Mouse (Mus musculus) lung, adult 18-20 months (tissue): ENCODE measurements around the gene Clgn.

Experiments used
- DNase-seq, 2 experiments: peaks; one replicate each; pipeline ENCODE4 v3.0.0; 2022; ENCODE audit warnings: mixed read lengths in 2 of 2

Gene Clgn

DNA sequence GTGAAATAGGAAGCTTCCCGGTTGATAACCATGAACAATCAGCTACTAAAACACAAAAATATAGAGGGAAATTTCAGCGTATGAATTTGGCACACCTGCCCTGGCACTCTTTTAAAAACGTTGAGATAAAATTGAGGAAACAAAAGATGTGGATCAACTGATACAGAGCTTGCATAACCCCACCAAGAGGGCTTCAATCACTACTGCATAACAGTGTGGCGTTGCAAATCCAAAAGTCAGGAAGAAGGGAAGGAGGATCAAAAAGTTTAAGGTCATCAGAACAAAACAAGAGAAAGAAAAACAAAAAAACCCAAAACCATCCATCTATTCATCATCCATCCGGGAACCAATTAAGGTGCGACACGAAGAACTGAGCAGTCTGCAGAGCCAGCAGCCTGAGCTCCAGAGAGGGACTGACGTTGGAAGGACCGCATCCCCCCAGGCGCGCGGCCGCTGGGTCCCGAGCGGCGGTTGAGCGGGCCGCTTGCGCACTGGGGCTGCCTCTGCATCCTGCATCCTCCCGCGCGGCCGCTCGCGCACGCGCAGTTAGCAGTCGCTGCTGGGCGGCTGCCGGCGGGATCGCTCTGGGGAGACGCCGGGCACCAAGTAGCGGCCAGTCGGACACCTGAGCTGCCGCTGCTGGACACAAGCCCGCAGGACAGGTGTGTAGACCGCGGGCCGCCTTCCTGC is at the start of gene Clgn:
Gene Clgn (plus strand): TSS at position 552 of the 690 bp plus-strand sequence.
- DNase-seq: peak in 1 of 2 experiments; percentile 15

DNA sequence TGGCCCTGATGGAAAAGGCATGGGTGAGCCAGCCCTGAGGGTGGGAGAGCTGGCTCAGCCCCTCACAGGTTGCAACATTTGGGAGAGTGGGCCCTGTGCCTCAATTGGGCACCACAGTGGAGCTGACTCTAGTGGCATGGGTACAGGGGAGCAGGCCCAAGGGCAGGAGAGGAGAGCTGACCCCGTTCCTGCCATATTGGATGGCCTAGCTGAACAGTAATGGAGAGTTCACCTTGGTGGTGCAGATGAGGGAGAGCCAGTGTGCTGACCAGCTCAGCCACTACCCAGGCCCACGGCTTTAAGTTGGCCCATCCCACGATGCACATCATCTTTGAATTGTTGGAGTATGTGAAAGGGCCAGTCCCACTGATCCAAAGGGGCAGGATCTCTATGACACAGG is 47.6 kb upstream of the Clgn start:
- no peak for DNase-seq

DNA sequence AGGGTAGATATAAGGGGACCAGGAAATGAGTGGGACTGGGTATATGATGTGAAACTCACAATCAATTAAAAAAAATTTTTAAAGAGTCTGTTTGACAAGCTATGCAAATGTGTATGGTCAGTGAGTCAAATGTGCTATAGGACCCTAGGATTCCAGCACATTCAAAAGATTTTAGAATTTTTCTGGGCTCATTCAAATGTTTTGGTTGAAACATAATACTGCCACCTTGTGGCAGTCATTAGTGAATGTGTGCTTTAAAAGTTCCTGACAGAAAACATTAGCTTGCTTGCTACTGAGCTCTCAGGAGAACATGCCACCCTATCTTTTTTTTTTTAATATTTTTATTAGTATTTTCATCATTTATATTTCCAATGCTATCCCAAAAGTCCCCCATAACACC is 47.0 kb upstream of the Clgn start:
- no peak for DNase-seq

DNA sequence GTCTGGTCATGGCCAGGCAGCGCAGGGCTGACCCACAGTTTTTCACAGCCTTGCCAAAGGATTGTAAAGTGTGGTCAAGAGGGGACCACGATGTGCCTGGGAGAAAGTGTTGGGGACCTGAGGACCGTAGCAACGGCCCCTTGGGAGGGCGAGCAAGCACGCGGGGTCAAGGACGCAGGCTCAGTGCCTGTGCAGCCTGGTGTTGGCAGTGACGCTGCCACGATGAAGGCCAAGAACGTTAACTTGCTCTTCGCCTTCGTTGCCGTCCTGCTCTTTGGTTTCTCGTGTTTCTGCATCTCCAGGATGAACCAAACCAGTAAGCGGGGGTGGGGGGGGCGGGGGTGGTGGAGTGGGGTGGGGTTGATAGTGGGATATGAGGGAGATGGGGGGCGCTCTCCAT is 41.4 kb upstream of the Clgn start, which contains the start of gene Mgat4d:
Gene Mgat4d (plus strand): TSS at position 209 of the 400 bp plus-strand sequence.
- no peak for DNase-seq

DNA sequence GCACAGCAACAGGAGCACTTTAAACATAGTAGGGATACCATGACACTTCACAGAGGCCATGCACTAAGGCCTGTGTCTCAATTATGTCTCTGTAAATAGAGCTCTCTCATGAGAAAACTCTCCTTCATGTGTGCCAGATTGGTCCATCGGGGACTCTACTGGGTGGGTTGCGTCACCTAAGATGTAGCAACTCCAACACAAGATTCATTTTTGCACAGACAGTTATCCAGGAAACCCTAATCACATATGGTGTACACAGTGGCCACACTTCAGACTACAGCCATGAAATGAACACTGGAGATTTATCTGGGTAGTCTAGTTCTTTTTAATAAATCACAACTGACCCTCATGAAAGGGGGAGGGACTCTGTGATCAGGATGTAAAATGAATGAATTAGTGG is 38.4 kb upstream of the Clgn start:
- no peak for DNase-seq

DNA sequence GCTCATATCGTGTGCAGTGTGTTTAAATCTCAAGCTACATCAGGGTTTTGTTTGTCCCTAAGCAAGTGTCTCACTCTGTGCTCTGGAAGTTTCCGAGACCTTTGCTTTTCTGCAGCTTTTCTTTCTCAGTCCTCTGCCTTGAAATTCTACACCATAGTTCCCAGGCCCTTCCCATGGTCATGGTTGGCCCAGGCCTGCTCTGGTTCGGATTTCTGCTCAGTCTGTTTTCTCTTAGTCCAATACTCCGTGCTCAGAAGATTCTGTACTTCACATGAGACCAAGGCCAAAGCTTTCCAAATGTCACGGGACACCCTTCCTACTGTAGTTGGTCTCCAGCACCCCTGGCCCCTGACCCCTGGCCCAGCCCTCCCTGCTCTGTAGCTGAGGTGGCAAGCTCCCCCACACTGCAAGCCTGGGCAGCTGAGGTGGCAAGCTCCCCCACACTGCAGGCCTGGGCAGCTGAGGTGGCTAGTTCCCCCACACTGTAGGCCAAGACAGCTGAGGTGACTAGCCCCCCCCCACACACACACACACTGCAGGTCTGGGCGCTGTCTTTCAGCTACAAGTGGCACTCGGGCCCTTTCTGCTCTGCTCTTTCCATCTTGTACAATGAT is 26.4 kb upstream of the Clgn start:
- no peak for DNase-seq

DNA sequence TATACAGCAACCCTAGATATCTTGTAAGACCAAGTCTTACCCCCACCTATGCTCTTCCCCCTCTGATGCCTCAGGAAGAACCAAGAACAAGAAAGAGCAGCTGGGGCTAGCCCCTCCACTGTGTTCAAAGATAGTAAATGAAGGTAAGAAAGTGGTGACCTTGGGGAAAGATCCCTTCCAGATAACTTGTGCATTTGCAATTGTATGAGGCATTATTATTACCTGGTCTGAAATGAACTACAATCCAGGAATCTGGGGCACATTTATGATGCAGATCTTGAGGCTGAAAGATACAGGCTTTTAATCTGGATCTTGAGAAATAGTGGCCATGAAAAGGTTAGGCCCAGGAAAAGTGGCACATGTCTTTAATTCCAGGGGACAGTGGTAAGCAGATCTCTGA is 12.4 kb upstream of the Clgn start:
- no peak for DNase-seq

DNA sequence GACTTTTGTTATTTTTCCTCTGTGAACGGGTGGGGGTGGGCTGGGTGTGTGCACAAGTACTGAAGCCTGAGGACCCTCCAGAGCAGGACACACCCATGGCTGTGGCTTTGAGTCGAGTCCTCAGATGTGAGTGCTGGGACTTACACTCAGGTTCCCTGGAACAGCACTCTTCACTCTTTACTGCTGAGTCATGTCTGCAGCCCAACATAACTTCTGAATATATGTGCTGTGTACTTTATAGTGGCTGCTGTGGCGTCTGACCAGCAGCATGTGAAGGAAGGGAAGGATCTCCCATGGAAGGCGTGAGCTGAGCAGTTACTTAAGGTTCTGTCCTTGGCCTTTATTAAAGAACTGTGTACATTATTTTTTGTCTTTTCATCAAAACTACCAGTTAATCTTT is 9.5 kb upstream of the Clgn start:
- DNase-seq: no peak

DNA sequence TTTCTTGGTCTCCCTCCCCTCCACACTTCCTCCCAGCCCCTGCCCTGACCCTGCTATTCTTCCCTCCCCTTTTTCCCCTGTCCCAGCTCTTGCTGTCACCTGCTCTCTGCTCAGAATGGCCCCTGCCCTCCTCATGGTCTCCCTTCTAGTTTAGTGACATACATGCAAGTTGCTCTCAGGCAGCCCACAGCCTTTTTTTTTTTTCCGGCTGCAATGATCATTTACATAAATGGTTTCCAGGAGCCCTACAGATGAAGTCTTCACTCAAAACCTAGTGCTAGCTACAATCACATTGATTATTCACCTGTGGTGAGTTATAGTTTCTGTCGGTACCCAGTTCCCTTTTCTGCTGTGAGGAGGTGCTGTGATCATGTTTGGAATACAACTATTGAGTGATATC is 8.7 kb upstream of the Clgn start:
- DNase-seq: no peak

DNA sequence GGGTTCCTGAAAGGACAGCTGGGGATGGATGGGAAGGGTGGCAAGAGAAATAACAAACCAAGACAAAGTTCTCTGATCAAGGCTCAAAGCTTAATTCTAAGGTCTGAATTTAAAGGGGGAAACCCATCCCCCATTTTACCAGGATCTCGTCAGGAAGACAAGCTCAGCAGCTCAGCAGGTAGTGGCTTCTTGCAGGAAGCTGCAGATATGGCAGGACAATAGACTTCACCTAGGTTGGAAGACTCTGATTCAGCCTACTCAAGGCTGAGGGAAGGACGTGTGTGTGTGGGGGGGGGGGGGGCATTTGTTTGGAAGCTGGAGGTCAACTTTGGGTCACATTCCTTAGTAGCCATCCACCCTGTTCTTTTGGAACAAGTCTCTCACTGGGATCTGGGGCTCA is 6.8 kb upstream of the Clgn start:
- no peak for DNase-seq

DNA sequence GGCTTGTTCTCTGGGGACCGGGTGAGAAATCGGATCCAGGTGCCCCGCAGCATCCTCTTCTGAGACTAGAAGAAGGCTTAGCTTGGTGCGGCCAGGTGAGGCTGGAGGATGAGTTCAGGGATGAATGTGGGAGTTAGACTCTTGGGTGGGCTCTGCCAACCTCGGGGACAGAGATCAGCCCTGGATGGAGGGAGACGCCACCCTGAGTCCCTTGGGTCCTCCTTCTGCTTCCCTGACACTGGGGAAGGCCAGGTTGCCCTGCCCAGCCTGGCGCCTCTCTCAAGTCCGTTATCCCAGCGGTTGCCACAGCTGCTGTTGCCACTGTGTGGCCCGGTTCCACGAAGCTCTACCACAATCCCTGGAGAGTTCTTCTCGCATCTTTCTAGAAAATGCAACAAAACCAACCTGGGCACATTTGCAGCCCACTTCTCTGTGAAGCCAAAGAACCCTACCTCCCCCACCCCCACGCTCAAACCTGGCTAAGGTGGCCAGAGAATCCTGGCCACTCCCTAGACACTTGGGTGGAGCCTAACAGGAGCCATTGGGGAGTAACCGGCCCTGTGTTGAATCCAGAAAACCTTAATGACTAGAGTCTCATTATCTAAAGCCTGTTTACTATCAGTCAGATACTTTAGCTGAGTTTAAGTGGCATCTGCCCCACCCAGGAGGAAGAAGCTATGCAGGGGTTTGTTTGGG is 487 bp downstream of the Clgn start:
- no peak for DNase-seq

DNA sequence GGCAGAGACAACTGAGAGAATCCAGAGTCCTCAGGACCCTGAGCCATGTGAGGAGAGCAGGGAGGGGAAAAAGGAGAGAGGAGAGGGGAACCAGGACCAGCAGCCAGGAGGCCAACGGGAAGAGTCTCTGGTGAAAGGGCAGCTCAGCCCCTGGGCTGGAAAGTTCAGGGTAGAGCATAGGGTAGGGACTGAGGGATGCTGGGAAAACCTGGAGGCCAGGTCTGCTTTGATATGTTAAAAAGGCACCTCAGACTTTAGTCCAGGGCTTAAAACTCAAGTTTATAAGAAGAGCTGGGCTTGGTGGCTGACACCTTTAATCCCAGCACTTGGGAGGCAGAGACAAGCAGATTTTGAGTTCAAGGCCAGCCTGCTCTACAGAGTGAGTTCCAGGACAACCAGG is 2.9 kb downstream of the Clgn start:
- no peak for DNase-seq

DNA sequence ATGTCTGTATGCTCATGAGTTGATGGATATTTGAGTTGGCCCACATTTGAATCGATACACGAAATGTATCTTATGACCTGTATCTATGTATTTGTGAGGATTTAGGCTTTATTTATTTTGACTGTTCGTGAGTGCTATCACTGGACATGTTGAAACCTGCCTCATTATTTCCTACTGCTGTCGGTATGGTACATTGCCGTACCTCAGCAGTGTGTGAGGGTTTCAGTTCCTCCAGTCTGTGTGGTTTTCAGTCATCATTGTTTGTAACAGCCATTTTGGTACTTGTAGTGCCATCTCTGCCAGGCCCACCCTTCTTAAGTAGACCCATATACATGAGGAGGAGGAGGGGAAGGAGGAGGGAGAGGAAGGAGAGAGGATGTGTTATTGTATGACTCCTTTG is 4.7 kb downstream of the Clgn start:
- DNase-seq: no peak

DNA sequence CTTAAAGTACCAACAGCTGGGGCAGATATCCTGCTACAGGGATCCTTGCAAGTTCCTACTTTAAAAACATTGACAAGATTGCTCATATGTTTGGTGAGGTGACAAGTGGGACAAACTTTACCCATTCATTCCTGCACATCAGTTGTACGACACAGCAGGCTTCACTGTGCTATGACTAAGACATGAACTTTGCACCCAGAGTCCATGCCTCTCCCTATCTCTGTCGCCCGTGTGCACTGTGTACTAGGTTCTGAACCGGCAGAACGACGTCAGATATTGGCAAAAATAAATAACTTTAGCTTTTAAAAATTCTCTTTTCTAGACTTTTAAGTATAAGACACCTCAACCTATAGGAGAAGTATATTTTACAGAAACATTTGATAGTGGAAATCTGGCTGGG is 7.0 kb downstream of the Clgn start:
- no peak for DNase-seq

DNA sequence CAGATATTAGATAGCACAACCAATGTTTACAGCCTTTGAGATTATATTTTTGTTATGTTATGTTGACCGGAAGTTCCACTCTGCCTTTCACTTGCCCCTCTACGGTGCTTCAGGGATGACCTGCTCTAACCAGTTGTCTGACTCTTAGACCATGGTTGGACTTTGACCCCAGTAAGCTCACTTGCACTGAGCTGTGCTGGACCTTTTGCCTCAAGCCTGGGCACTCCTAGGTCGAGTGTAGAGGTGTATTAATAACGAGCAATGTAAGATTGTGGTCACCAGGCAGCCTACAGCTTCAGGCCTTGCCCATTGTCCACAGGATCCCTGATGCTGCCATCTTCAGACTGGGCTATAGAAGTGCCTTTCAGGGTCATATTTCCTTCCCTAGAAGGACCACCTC is 8.1 kb downstream of the Clgn start:
- no peak for DNase-seq

DNA sequence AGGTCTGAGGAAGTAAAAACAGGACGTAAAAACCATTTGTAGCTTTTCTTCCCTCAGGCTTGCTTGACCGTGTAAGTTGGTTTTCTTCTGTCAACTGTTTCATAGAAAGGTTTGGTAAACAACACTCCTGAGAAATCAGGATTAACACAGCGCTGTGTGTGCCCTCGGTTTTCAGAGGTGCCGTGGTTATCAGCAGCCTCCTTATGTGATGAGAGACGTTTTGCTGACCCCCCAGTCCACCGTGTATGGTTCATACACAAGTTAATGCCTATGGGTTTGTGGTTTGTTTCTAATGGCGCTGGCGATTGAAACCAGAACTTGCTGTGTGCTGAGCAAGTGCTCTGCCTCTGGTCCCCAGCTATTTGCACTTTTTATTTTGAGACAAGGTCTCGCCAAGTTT is 15.9 kb downstream of the Clgn start:
- DNase-seq: no peak

DNA sequence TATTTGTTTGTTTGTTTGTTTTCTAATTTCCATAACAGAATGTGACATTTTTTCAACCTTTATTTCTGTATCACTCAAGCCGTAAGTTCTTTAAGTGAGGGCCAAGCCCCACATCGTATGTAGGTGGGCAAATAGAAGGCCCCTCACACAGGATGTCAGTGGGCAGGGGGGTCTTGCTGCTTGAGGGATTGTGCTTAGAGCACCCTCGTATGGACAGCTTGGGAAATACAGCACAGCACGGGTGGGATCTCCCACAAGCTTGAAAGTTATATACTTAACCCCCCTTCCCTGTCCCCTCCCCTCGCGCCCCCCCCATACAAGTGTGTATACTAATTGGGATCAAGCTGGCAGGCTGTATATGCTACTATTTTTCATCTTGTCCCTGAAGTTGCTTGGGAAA is 17.2 kb downstream of the Clgn start:
- DNase-seq: no peak

DNA sequence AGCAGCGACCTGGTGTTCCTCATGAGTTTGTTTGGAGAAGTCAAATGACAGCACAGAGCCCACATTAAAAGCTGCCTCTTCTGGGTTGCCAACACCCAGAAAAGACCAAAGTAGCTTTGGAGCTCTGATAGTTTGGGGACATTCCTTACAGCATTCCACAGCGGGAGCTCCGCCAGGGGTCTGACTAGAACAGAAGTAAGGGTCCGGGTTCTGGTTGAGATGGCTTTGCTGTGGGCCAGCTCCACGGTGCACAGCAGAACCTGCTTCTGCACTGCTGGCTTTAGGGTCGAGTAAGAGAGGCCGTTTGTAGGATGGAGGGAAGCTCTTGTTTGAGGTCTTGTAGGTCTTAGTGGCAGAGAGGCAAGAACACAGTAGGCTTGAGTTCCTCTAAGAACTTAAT is 18.8 kb downstream of the Clgn start:
- DNase-seq: no peak

DNA sequence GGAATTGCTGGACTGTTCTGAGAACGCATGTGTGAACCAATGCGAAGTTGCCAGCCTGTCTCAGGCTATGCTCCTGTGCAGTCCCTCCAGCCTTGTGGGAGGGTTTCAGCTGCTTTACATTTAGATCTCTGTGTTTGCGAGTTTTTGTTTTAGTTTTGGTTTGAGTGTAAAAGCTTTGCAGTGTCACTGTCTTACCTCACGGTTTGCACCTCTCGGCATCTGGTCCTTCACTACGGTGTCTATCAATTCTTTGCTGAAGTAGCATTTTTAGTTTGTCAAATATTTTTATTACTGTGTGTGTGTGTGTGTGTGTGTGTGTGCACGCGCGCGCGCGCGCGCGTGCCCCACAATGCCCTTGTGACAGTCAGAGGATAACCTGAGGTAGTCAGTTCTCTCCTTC is 27.2 kb downstream of the Clgn start:
- no peak for DNase-seq

DNA sequence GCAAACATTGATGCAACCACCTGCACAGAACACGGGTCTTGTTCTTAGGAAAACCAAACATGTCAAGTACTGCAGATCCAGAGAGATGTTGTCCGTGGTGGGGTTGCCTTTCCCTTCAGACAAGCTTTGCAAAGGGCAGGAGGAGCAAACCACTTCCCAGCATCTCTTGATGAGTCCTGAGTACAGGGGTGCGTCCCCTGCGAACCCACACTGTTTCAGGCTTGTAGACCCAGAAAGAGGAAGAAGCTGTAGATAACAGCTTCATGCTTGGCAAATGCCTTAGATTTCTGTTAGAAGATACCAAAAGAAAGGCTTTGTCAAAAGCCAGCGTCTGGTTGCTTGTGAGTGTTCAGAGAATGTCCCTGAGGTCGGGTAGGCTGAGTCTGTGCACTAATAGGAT is 28.3 kb downstream of the Clgn start:
- DNase-seq: no peak

DNA sequence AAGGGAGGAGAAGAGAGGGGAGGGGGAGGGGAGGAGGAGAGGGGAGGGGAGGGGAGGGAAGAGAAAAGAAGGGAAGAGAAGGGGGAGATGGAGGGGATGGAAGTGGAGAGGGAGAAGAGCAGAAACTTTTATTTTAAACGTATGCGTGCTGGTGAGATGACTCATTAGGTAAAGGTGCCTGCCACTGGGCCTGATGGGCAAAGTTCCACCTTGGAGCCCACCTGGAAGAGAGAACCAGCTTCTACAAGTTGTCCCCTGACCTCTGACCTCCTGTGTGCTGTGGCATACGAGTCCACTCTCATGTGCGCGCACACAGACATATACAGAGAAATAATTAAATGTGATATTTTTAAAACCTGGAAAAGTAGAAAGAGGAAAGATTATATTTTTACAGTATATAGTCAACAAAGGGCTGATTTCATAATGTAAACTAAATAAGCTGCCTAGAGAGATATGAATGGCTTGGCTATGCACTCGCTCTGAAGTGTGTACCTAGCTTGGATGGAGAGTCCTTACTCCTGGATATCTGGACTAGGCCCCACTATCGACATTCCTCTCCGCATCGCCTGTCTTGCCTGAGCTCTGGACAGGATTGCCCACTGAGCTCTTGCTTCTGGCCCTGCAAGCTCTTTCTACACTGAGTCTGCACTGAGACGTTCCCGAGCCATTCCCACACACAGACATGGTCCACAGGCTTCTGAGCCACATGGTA is 29.3 kb downstream of the Clgn start:
- peak; percentile 43 for DNase-seq

DNA sequence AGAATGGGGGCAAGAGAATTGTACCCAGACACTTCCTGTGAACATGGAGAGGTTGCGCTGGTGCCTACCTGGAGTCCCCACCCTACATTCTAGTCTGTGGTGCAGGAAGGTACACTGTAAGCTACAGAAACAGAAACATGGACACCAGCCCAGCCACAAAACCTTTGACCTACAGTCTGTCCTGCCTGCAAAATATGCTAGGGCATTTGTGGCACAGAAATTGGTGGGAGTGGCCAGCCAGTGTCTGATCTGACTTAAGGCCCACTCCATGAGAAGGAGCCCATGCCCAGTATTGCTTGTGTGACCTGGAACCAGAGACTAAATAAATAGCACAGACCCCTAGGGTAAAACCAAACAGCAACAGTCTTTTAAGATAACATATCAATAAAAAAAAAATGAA is 31.7 kb downstream of the Clgn start:
- DNase-seq: no peak

DNA sequence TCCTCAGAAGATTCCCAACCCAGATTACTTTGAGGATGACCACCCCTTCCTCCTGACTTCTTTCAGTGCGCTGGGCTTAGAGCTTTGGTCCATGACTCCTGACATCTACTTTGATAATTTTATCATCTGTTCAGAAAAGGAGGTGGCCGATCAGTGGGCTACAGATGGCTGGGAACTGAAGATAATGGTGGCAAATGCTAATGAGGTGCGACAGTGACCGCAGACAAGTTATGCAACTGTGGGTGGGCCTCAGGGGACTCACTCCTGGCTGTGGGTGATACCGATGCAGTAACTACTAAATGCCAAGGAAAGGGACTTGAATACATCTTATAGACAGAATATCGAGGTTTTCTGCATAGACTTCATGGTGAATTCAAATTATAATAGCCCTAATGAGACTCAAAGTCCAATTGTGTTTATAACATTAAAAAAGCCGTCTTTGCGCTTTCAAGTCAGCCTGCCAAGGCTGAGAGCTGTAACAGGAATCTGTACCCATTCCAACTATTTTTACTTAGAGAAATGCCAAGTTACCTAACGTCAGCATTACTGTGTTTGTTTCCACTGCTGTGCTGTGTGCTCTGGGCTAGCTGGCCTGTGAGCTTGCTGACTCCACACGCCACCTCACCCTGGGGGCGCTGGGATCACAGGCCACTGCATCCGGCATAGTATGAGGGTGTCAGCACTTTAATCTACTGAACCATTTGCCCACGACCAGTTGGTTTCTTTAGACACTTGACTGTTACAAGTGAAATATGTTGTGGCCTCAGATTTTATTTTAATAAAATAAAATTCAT is 33.6 kb downstream of the Clgn start:
- peak in 1 of 2 experiments; percentile 11 for DNase-seq
